Mouse (Mus musculus) mouse embryonic stem cell (cell line): Measurements from ENCODE around the gene Egfr.

Experiments used
- in situ Hi-C, 2 experiments: fragments of 300-500 bp; cut with MboI; formaldehyde crosslinking; loops; 1 replicate in 1 of 2; 3 replicates in 1 of 2; pipeline ENCODE4 v1.14.3; 2019 to 2020; ENCODE audit warnings: low sequenced_read_pairs in 2 of 2, low pct_unique_long_range_greater_than_20kb in 1 of 2, mixed read lengths in 1 of 2; ENCODE audit not compliant: unreplicated experiment in 1 of 2

Gene Egfr

DNA sequence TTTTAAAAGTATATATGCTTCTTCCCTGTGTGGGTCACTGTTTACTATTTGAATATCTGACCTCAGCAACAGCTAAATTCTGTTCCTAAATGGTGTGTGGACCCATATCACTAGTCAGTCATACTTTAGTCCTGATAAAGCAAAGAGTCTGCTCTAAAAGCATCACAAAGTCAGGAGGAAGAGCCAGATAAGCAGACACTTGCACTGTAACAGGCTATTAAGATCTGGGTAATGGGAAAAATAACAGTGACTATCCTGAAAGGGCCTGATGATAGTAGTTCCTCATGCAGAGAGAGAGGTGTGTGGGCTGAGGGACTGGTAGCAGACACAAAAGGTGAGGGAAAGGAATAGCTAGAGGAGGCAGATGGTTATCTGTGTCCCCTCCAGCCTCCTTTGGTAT lies 61.3 kb downstream of the Egfr start:
- in situ Hi-C loops, result no loop called here

- in situ Hi-C loops, result no loop called here
Measured at GRCm38 (mm10) chr11:16816414-16816813, 64.4 kb downstream of the Egfr start.

DNA sequence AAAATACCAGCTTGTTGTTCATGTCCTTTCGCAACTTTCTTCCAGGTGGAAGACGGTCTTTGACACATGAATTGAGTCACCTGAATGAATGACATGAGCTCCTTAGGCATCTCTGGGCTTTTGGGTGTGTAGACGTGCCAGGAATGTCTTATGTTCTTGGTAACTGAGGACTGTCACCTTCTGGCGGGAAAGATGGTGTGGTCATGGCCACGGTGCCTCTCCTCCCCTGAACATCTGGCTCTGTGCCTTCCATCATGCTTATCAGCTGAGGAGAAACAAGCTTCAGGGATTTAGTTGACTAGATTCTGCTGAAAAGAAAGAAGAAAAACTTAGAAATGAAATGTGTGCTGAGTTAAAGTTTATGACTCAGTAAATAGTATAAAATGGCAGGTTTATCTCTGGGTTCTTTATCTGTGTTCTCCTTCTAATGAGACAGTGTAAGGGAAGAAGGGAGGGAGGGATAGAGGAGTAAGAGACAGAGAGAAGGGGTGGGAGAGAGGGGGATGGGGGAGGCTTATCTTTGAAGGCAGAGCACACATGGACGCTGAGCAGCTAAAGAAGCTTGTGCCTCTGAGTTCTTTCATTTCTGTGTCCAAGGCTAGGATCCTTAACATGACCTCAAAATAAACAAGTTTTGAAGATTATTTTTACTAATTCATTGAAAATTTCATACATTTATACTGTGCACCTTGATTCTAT lies 65.5 kb downstream of the Egfr start:
- in situ Hi-C loops, result no loop called here

DNA sequence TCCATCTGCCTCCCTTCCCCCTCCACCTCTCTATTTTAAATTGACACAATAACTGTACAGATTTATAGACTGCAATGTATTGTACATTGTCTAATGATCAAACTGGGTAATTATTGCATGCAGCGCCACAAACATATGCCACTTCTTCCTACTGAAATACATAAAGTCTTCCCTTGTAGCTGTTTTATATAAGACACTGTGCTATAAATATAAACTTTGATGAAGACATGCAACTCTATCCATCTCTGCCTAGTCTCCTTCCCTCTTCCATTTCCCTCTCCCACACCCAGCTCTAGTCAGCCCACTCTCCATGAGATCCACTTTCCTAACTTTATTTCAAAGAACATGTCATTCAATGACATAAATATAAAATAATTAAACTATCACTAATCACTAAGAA lies 67.4 kb downstream of the Egfr start:
- in situ Hi-C loops, result no loop called here

- in situ Hi-C loops, result no loop called here
Measured at GRCm38 (mm10) chr11:16820138-16820537, 68.1 kb downstream of the Egfr start.

- in situ Hi-C loops, result no loop called here
Measured at GRCm38 (mm10) chr11:16821668-16822254, 69.8 kb downstream of the Egfr start.

- in situ Hi-C loops, result no loop called here
Measured at GRCm38 (mm10) chr11:16823830-16824545, 72.0 kb downstream of the Egfr start.

- in situ Hi-C loops, result no loop called here
Measured at GRCm38 (mm10) chr11:16829468-16829867, 77.5 kb downstream of the Egfr start.

- in situ Hi-C loops, result no loop called here
Measured at GRCm38 (mm10) chr11:16830531-16831227, 78.7 kb downstream of the Egfr start.

GRCm38 (mm10) chr11:16831974-16832464 lies 80.0 kb downstream of the Egfr start:
- in situ Hi-C loops, result no loop called here

DNA sequence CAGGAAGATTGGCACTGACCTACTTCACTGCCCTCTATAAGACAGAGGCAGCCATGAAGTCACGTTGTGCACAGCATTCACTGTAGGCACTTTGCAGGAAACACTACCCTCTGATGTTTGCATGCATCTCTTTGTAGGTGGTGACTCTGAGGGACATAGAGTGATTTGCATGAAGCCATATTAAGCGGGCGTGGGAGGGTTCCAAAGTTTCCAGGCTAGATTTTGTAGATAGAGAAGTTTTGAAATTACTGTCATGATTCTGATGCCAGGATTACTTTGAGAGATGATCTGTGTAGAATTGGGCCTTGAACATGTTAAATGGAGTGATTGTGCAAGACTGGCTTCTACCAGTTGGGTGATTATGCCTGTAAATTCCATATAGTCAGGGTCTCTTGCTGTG lies 86.8 kb downstream of the Egfr start:
- in situ Hi-C loops, result no loop called here

DNA sequence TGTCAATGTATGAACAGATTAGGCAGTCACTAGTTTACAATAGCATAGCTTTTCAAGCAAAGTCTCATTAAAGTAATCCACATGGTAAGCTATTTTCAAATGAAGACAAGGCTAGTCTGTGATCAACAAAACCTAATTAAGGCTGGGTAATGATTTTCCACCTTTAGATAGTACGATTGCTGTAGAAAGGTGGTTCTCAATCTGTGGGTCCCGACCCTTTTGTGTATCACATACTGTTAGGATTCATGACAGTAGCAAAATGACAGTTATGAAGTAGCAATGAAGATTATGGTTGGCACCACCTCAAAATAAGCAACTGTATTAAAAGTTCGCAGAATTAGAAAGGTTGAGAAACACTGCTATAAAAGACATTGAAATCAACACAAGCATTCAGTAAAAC lies 90.9 kb downstream of the Egfr start:
- in situ Hi-C loops, result no loop called here

GRCm38 (mm10) chr11:16843889-16844568 lies 92.0 kb downstream of the Egfr start:
- in situ Hi-C loops, result no loop called here

DNA sequence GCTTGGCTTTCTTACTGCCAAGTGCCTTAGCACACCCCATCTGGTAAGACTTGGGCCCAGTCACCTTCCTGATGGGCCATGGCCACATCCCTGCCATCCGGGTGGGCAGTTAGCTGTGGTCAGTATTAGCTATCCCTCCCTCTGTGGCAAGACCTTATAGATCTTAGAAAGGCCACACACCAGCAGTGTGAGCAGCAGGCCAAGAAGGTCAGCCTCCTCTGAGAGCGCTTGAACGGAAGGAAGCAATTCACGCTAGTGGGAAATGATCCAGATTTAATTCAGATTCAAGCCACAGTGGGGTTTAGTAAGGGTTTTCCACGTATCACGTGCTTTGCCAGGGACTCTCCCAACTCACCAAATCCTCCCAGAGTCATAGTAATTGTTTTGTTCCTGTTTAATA lies 96.9 kb downstream of the Egfr start:
- in situ Hi-C loops, result no loop called here

DNA sequence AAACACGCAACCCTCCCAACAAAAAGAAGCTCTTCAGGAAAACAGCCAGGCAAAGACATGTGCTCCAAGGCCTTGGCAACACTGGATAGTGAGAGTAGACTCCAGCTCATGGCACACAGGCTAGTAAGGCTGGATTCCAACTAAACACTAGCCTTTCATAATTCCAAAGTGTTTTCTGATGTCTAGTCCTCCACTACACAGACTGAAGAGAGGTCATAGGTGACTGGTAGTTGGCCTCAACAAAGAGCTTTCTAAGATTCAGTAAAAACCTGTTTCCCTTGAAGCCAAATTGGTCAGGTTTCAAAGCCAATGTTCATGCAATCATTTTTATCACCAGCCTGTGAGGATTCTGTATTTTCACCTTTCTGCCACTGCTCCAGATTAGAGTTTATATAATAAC lies 99.4 kb downstream of the Egfr start:
- in situ Hi-C loops, result no loop called here

- in situ Hi-C loops, result no loop called here
Measured at GRCm38 (mm10) chr11:16854111-16854510, 102.1 kb downstream of the Egfr start.

DNA sequence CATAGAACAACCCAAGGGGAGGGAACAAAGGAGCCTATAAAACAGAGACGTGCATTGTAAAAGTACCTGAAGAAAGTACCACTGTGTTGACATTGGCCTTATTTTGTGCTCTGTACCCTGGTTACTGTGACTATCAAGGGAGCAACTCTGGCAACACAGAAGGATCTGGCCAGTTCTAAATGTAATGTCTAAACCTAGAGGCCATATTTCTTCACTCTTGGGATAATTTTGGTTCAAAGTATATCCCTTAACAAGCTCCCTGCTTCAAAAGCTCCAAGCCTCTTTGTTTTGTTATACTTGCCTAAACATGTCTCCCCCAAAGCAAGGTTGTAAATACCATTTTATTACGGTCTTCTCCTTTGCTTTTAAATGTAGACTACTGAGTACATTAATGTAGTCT lies 105.3 kb downstream of the Egfr start:
- in situ Hi-C loops, result no loop called here

- in situ Hi-C loops, result no loop called here
Measured at GRCm38 (mm10) chr11:16861037-16861436, 109.0 kb downstream of the Egfr start.

GRCm38 (mm10) chr11:16863547-16863946 lies 111.5 kb downstream of the Egfr start:
- in situ Hi-C loops, result no loop called here
